Mouse (Mus musculus): ENCODE data around the gene Atg16l2. TPM values are rescaled to one million over a fixed set of nuclear protein-coding genes. Genes with fewer than 3 reads are reported as not detected.

Atg16l2 gene
- total RNA-seq (2012; rRNA removed) (7.1 and 7.9 TPM in 2 replicates), polyA plus RNA-seq (2012; ENCODE audit: insufficient read depth in 1 of 2, insufficient read length in 2 of 2, low read depth in 1 of 2, low replicate concordance in 2 of 2, missing spikeins in 1 of 2) (1 to 10 TPM in 1 of 2 experiments, not detected in 1; 8.8 TPM)

DNA sequence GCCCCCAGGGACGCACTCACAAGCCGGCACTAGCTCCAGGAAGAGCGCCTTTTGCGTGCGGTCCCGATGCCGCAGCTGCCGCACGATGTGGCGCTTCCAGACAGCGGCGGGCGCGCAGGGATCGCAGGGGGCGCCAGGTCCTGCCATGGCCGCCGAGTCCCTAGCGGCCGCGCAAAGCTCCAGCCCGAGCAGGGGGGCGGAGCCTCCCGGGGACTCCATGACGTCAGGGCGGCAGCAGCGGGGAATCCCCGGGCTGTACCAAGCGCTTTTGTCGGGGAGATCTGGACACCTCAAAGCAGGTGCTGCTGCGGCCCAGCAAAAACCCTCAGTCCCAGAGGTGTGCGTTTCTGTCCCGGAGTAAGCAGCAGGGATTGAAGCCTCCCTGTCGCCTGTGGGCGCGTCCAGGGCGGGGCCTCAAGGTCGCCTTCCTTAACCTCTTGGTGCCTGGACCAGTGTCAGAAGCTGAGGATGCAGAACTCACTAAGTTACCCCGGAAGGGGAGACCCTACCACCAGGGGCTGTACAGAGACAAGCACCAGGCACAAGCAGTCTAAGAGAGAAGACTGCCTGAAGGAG, at the start of gene Atg16l2:
TSS of gene Atg16l2 (minus strand) at position 371 of the 576 bp plus-strand sequence.
- Histone ChIP-seq H3K4me3 (ENCODE audit: control insufficient read depth in 1 of 2, insufficient read depth in 1 of 2, low read depth in 2 of 2, low read length in 2 of 2) (peak within 1 kb of the TSS; percentile 58 to 94), H3K9me3 (replicated peaks; ENCODE audit: insufficient read depth, low read length) (no peaks in the 10 kb centered on the region), H3K4me1 (ENCODE audit: control insufficient read depth in 1 of 2, insufficient read depth in 2 of 2, low read length in 2 of 2) (peaks cover 0 to 11% of the 10 kb centered on the region in 2 experiments; a peak in 1 of 4 replicates), H3K36me3 (ENCODE audit: control insufficient read depth in 1 of 2, insufficient read depth in 2 of 2, low read length in 2 of 2) (no peaks in the 10 kb centered on the region; a peak in 2 of 4 replicates), H3K27me3 (ENCODE audit: control insufficient read depth in 1 of 2, insufficient read depth in 2 of 2, low read length in 2 of 2) (no peaks in the 10 kb centered on the region), H3K79me2 (ENCODE audit: control insufficient read depth, insufficient read depth, low read length, poor library complexity) (no peaks in the 10 kb centered on the region; the same call in 1 of the 2 replicates), H3K9ac (ENCODE audit: control insufficient read depth, low read depth, low read length, poor library complexity, severe bottlenecking) (peak within 1 kb of the TSS; percentile 82), H3K27ac (ENCODE audit: control insufficient read depth, low read depth, low read length) (0 out of 2 replicates have a peak within 1 kb of the TSS, but pooled peaks have one; percentile 1)
- DNase-seq (ENCODE audit: low read depth, low spot score) = peak; percentile 95
- TF ChIP-seq RCOR1 (IDR thresholded peaks at IDR 0.05; ENCODE audit: low read depth, low read length) (peak; percentile 64; the same call in 1 of the 2 replicates), NELFE (IDR thresholded peaks at IDR 0.05; ENCODE audit: low read depth, low read length) (peak; percentile 40), RAD21 (IDR thresholded peaks at IDR 0.05; ENCODE audit: low read depth, low read length) (no peak), USF1 (IDR thresholded peaks at IDR 0.05; ENCODE audit: low read depth, low read length) (no peak), USF2 (IDR thresholded peaks at IDR 0.05; ENCODE audit: borderline replicate concordance in 1 of 2, insufficient read depth in 1 of 2, low read depth in 1 of 2, low read length in 2 of 2) (no peak), UBTF (IDR thresholded peaks at IDR 0.05; ENCODE audit: borderline replicate concordance, insufficient read depth, low read depth, low read length) (no peak), ZKSCAN1 (IDR thresholded peaks at IDR 0.05; ENCODE audit: low read depth, low read length) (no peak), TAL1 (IDR thresholded peaks at IDR 0.05; ENCODE audit: low read length) (no peak), E2F4 (IDR thresholded peaks at IDR 0.05; ENCODE audit: borderline replicate concordance, low read depth, low read length) (no peak), POLR2A (IDR thresholded peaks at IDR 0.05; ENCODE audit: control insufficient read depth in 1 of 2, insufficient read depth in 1 of 2, low read depth in 1 of 2, low read length in 2 of 2, poor library complexity in 1 of 2) (peak; percentile 54 to 94; a peak in 3 of 4 replicates), CHD2 (IDR thresholded peaks at IDR 0.05; ENCODE audit: low read length) (no peak), MAX (IDR thresholded peaks at IDR 0.05; ENCODE audit: low read length) (no peak), ETS1 (IDR thresholded peaks at IDR 0.05; ENCODE audit: low read depth, low read length) (peak; percentile 63; the same call in 1 of the 2 replicates), HCFC1 (IDR thresholded peaks at IDR 0.05; ENCODE audit: low read depth, low read length) (peak; percentile 71), CHD1 (IDR thresholded peaks at IDR 0.05; ENCODE audit: low read depth, low read length) (peak; percentile 99), MYB (IDR thresholded peaks at IDR 0.05; ENCODE audit: low read depth, low read length) (no peak), POLR2AphosphoS2 (IDR thresholded peaks at IDR 0.05; ENCODE audit: low read length) (no peak), SIN3A (IDR thresholded peaks at IDR 0.05; ENCODE audit: low read length) (peak; percentile 90), EP300 (IDR thresholded peaks at IDR 0.05; ENCODE audit: low read depth in 1 of 2, low read length in 2 of 2) (no peak), NRF1 (IDR thresholded peaks at IDR 0.05; ENCODE audit: insufficient read depth, low read depth, low read length, poor library complexity, severe bottlenecking) (0 out of 2 replicates have a peak, but pooled peaks have one; percentile 40), POLR2AphosphoS5 (IDR thresholded peaks at IDR 0.05; ENCODE audit: borderline replicate concordance, low read depth, low read length) (no peak), ELF1 (IDR thresholded peaks at IDR 0.05; ENCODE audit: low read depth, low read length) (0 out of 2 replicates have a peak, but pooled peaks have one; percentile 22), CTCF (IDR thresholded peaks at IDR 0.05 in 2 of 3, conservative IDR thresholded peaks at IDR 0.05 in 1 of 3; ENCODE audit: control insufficient read depth in 1 of 3, insufficient read depth in 1 of 3, low read depth in 2 of 3, low read length in 3 of 3, poor library complexity in 1 of 3, severe bottlenecking in 1 of 3) (peak in 2 of 3 experiments; percentile 18 to 36; a peak in 4 of 6 replicates), ZNF384 (IDR thresholded peaks at IDR 0.05; ENCODE audit: low read depth, low read length) (no peak), ZMIZ1 (IDR thresholded peaks at IDR 0.05; ENCODE audit: low read depth, low read length) (no peak), MYC (IDR thresholded peaks at IDR 0.05; ENCODE audit: low read depth, low read length) (no peak), MXI1 (IDR thresholded peaks at IDR 0.05; ENCODE audit: low read depth, low read length) (peak; percentile 51), BHLHE40 (IDR thresholded peaks at IDR 0.05; ENCODE audit: borderline replicate concordance, low read depth, low read length) (0 out of 2 replicates have a peak, but pooled peaks have one; percentile 8), SMC3 (IDR thresholded peaks at IDR 0.05; ENCODE audit: low read depth, low read length) (no peak), KAT2A (conservative IDR thresholded peaks at IDR 0.05; ENCODE audit: low read depth, low read length) (no peak), TBP (IDR thresholded peaks at IDR 0.05; ENCODE audit: low read depth, low read length) (no peak), MAFK (IDR thresholded peaks at IDR 0.05; ENCODE audit: borderline replicate concordance, low read depth, low read length) (no peak), ZC3H11A (IDR thresholded peaks at IDR 0.05; ENCODE audit: low read depth, low read length) (no peak), MAZ (IDR thresholded peaks at IDR 0.05; ENCODE audit: low read depth, low read length) (peak; percentile 78), TCF12 (IDR thresholded peaks at IDR 0.05; ENCODE audit: low read depth, low read length) (0 out of 2 replicates have a peak, but pooled peaks have one; percentile 39)
